Mouse (Mus musculus) cerebellum, adult 8-10 months (tissue): ENCODE measurements around the gene Tmigd3.

Experiments used
- DNase-seq: peaks from one replicate; pipeline ENCODE4 v3.0.0; 2022

Gene Tmigd3

DNA sequence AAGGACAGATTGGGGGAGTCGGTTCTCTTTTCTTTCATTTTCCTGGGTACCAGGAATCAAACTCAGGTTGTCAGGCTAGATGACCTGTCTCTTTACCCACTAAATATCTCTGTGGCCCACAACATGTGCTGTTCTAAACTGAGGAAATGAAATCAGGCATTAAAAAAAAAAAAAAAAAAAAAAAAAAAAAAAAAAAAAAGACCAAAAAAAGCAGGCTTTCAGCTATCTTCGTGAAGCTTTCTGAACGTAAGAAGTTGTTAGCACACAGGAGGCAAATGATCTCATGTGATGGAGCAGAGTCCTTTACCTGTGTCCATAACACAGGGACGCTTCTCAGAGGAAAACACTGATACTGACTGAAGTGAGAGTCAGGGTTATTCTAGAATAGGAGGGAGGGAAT is 65.4 kb downstream of the Tmigd3 start:
- DNase-seq: no peak

GRCm38 (mm10) chr3:105951348-105951747 is 80.6 kb downstream of the Tmigd3 start:
- no peak for DNase-seq

GRCm38 (mm10) chr3:105957235-105957634 is 86.5 kb downstream of the Tmigd3 start:
- no peak for DNase-seq

- no peak for DNase-seq
Measured at GRCm38 (mm10) chr3:105958204-105958603, 87.5 kb downstream of the Tmigd3 start.

- peak; percentile 94 for DNase-seq
Measured at GRCm38 (mm10) chr3:105958974-105959580, 88.4 kb downstream of the Tmigd3 start, which contains the start of gene Wdr77. TSS of gene Wdr77 (plus strand) at chr3:105959369.

- DNase-seq: no peak
Measured at GRCm38 (mm10) chr3:105959585-105959984, 88.9 kb downstream of the Tmigd3 start.

- no peak for DNase-seq
Measured at GRCm38 (mm10) chr3:105959999-105960398, 89.3 kb downstream of the Tmigd3 start, which contains the start of gene Atp5f1. TSS of gene Atp5f1 (minus strand) at chr3:105960099.

GRCm38 (mm10) chr3:105960700-105961099 is 90.0 kb downstream of the Tmigd3 start:
- DNase-seq: no peak

DNA sequence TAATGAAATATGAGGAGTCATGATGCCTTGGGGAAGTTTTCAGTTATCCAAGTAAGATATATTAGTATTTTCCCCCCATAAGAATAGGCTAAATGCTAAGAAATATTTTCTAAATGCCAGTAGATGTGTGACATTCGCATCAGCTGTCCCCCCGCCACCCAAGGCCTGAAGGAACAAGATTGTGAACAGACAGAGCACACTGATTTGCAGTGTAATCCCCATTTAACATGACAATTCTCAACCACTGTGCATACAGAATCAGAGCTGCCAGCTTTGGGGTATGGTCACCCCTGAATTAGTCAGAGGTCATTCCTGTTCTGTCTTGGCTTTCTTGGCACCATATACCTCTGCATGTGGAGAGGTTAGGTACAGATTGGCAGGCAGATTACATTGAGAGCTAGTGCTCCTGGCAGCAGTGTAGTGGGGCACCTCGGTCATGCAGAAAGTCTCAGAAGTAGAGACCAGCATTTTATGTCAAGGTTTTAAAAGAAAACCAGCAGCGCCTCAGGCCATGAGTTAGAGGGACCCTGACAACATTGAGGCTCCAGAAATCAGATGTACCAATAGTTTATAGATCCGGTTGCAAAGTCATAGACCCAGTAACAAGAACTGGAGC is 101.2 kb downstream of the Tmigd3 start:
- no peak for DNase-seq

DNA sequence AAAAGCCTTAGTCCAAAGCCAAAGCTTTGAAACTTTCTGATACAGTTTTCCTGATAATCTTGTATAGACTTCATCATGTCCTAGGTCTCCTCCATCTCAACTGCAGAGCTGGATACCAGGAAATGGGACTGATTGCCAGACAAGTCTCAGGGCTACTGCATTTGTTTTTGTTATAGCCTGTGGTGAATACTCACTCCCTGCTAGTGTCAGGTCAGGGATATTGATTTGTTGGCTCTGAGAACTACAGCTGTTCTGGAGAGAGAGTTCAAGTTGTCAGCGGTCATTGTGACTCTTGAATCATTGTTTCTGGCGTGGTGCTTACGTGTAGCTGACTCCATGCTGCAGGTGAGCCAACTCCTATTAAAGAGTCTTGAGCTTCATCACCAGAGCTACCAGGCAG is 102.7 kb downstream of the Tmigd3 start, which contains the start of gene Ovgp1:
Gene Ovgp1 (plus strand): TSS at position 301 of the 400 bp plus-strand sequence.
- DNase-seq: no peak
